Mouse (Mus musculus): ENCODE data around the gene Gstp3.

DNA sequence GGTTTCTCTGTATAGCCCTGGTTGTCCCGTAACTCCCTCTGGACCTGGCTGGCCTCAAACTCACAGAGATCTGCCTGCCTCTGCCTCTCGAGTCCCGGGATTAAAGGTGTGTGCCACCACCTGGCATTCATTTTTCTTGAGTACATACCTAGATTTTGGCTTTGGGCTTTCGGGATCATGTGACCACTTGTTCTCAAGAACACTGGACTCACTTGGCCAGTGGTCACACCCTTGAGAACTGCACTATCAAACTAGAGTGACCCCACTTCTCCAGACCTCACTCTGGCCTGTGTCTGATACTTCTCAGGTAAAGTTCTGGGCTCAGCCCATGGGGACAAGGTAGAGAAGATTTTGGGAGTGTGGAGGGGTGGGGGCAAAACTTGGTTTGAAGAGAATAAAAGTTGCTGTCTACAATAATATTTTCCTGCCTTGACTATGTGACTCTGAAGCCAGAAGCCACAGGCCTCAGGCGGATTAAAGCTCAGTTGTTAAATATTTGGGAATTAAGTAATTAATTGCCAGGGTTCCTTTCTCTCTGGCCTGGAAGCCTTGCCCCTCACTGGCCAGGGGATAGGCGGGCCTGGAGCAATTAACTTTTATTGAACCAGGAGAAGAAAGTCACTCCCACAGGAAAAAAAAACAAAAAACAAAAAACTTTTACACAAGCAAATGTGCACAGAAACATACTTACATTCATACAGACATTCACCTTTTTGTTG, 13.5 kb upstream of the Gstp3 start:
- TF ChIP-seq POLR2A (IDR thresholded peaks at IDR 0.05; ENCODE audit: low read depth, low read length), result no peak
- TF ChIP-seq CTCF (conservative IDR thresholded peaks at IDR 0.05; ENCODE audit: insufficient read depth, insufficient read length, low read depth, low read length), result no peak

All from kidney, adult 2 months (tissue).